Mouse (Mus musculus): Measurements from ENCODE around the gene Mrpl28. TPM values are rescaled to one million over a fixed set of nuclear protein-coding genes. Genes with fewer than 3 reads are reported as not detected.
A peak's percentile ranks its signal among the peaks of the same experiment; 100 is the strongest.
"Not testable (repeated sequence)": the region's sequence is repeated elsewhere in the genome, so short reads cannot be mapped to it uniquely, and the experiment has no call there.

The Mrpl28 gene
- polyA plus RNA-seq, 1 experiment from 2014 or later, result 225 TPM

DNA sequence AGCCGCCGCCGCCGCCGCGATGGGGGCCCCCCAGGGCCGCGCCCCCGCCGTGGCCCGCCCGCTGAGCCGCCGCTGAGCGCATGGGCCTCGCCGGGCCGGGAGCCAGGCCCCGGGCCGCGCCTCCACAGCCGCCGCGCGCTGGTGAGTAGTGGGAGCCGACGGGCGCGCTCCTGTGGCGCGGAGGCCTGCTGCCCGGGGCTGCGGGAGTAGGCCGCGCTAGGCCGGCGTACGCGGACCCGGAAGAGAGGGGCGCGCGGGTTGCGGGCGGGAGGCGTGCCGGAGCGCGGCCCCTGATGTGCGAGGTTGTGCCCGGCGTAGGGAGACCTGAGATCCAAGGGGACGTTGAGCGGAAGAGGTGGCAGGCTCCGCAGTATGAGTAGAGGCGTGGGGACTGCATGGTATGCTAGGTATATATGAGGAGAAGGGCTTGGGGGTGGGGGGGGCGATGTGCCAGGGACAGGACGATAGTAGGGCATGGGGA lies 15.6 kb downstream of the Mrpl28 start:
- H3K4me1 ChIP-seq (ENCODE audit: control insufficient read depth, insufficient read depth, low read length), result peaks cover 15% of the 10 kb centered on the region
- peak overlapping the region; percentile 72 for H3K4me2 ChIP-seq (replicated peaks; ENCODE audit: low read depth, low read length)
- WGBS, result under 1% methylated on average over 44 of the region's 58 CpGs
- peaks cover 11% of the 10 kb centered on the region; the same call in 1 of the 2 replicates for H3K36me3 ChIP-seq (ENCODE audit: control insufficient read depth, insufficient read depth, low read length)
- H3K9ac ChIP-seq (ENCODE audit: low read depth, low read length), result peak overlapping the region; percentile 97
- H3K27me3 ChIP-seq (ENCODE audit: control insufficient read depth, insufficient read depth, low read length), result no peaks in the 10 kb centered on the region
- peak overlapping the region; percentile 91 for H3K27ac ChIP-seq (ENCODE audit: low read depth, low read length)
- H3K9me3 ChIP-seq (ENCODE audit: control insufficient read depth, low read length), result no peaks in the 10 kb centered on the region
- H3K4me3 ChIP-seq (ENCODE audit: low read length), result peak overlapping the region; percentile 90
- peak; percentile 66 for ATAC-seq (ENCODE audit: low FRiP score, low TSS enrichment)

DNA sequence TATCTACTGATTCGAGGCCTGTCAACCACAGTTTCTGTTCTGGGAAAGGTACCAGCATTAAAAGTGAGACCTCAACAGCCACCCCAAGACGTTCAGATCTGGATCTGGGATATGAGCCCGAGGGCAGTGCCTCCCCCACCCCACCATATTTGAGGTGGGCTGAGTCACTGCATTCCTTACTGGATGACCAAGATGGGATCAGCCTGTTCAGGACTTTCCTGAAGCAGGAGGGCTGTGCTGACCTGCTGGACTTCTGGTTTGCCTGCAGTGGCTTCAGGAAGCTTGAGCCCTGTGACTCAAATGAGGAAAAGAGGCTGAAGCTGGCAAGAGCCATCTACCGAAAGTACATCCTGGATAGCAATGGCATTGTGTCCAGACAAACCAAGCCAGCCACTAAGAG lies 19.5 kb downstream of the Mrpl28 start:
- Histone ChIP-seq H3K27me3 (ENCODE audit: control insufficient read depth, insufficient read depth, low read length) (no peaks in the 10 kb centered on the region), H3K27ac (ENCODE audit: low read depth, low read length) (no peak overlapping the region), H3K9ac (ENCODE audit: low read depth, low read length) (no peak overlapping the region), H3K4me1 (ENCODE audit: control insufficient read depth, insufficient read depth, low read length) (peaks cover 12% of the 10 kb centered on the region), H3K4me3 (ENCODE audit: low read length) (no peak overlapping the region), H3K36me3 (ENCODE audit: control insufficient read depth, insufficient read depth, low read length) (peaks cover 23% of the 10 kb centered on the region), H3K9me3 (ENCODE audit: control insufficient read depth, low read length) (no peaks in the 10 kb centered on the region), H3K4me2 (replicated peaks; ENCODE audit: low read depth, low read length) (no peak overlapping the region)
- ATAC-seq (ENCODE audit: low FRiP score, low TSS enrichment), result no peak
- 79% methylated on average over 4 of the region's 4 CpGs for WGBS

DNA sequence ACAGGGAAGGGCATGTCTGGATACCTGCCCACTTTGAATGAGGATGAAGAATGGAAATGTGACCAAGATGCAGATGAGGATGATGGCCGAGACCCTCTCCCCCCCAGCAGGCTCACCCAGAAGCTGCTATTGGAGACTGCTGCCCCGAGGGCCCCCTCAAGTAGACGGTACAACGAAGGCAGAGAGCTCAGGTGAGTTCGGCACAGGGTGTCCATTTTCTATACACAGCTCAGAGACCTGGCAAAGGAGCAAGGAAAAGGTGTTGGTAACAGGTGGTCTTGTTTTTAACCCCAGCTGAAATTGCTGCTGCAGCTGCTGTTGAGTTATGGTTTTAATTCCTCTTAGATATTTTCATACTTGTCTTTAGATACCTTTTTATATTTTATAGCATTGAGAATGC lies 20.1 kb downstream of the Mrpl28 start:
- H3K27ac ChIP-seq (ENCODE audit: low read depth, low read length), result no peak overlapping the region
- 94% methylated on average over 5 of the region's 5 CpGs for WGBS
- H3K9me3 ChIP-seq (ENCODE audit: control insufficient read depth, low read length), result no peaks in the 10 kb centered on the region
- H3K4me1 ChIP-seq (ENCODE audit: control insufficient read depth, insufficient read depth, low read length), result peaks cover 9% of the 10 kb centered on the region; the same call in 1 of the 2 replicates
- H3K9ac ChIP-seq (ENCODE audit: low read depth, low read length), result no peak overlapping the region
- no peak overlapping the region for H3K4me3 ChIP-seq (ENCODE audit: low read length)
- no peak for ATAC-seq (ENCODE audit: low FRiP score, low TSS enrichment)
- H3K4me2 ChIP-seq (replicated peaks; ENCODE audit: low read depth, low read length), result no peak overlapping the region
- peaks cover 27% of the 10 kb centered on the region for H3K36me3 ChIP-seq (ENCODE audit: control insufficient read depth, insufficient read depth, low read length)
- no peaks in the 10 kb centered on the region for H3K27me3 ChIP-seq (ENCODE audit: control insufficient read depth, insufficient read depth, low read length)

DNA sequence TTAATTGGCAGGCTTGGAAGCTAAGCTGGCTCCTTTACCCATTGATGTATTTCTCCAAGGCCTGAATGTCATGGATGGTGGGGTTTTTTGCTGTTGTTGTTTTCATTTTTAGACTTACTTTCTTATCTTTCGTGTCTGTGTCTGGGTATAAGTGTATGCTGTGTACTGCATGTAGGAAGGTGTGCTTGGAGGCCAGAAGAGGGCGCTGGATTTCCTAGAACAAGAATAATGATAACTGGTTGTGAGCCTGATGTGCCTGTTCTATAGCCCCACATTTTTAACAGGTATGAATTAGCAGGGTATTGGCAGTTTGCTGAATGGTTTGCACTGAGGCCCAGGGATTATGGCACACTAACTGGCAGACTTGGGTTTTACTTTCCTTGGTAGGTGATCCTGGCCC lies 25.8 kb downstream of the Mrpl28 start:
- peaks cover 42% of the 10 kb centered on the region for H3K36me3 ChIP-seq (ENCODE audit: control insufficient read depth, insufficient read depth, low read length)
- WGBS, result 72% methylated on average over 2 of the region's 2 CpGs
- ATAC-seq (ENCODE audit: low FRiP score, low TSS enrichment), result no peak

GRCm38 (mm10) chr17:26151886-26152630 lies 28.8 kb downstream of the Mrpl28 start:
- no peak overlapping the region for H3K27ac ChIP-seq (ENCODE audit: low read depth, low read length)
- H3K9ac ChIP-seq (ENCODE audit: low read depth, low read length), result no peak overlapping the region
- 96% methylated on average over 2 of the region's 2 CpGs for WGBS
- no peaks in the 10 kb centered on the region for H3K9me3 ChIP-seq (ENCODE audit: control insufficient read depth, low read length)
- no peaks in the 10 kb centered on the region for H3K27me3 ChIP-seq (ENCODE audit: control insufficient read depth, insufficient read depth, low read length)
- no peak overlapping the region for H3K4me2 ChIP-seq (replicated peaks; ENCODE audit: low read depth, low read length)
- peaks cover 40% of the 10 kb centered on the region for H3K36me3 ChIP-seq (ENCODE audit: control insufficient read depth, insufficient read depth, low read length)
- H3K4me3 ChIP-seq (ENCODE audit: low read length), result no peak overlapping the region
- no peak for ATAC-seq (ENCODE audit: low FRiP score, low TSS enrichment)
- H3K4me1 ChIP-seq (ENCODE audit: control insufficient read depth, insufficient read depth, low read length), result no peaks in the 10 kb centered on the region

More for the DNA sequence above, 25.8 kb downstream of the Mrpl28 start:
- Histone ChIP-seq H3K9ac (ENCODE audit: low read depth, low read length) (no peak overlapping the region), H3K4me1 (ENCODE audit: control insufficient read depth, insufficient read depth, low read length) (no peaks in the 10 kb centered on the region), H3K27ac (ENCODE audit: low read depth, low read length) (no peak overlapping the region), H3K4me3 (ENCODE audit: low read length) (no peak overlapping the region), H3K9me3 (ENCODE audit: control insufficient read depth, low read length) (no peaks in the 10 kb centered on the region), H3K27me3 (ENCODE audit: control insufficient read depth, insufficient read depth, low read length) (no peaks in the 10 kb centered on the region), H3K4me2 (replicated peaks; ENCODE audit: low read depth, low read length) (no peak overlapping the region)

DNA sequence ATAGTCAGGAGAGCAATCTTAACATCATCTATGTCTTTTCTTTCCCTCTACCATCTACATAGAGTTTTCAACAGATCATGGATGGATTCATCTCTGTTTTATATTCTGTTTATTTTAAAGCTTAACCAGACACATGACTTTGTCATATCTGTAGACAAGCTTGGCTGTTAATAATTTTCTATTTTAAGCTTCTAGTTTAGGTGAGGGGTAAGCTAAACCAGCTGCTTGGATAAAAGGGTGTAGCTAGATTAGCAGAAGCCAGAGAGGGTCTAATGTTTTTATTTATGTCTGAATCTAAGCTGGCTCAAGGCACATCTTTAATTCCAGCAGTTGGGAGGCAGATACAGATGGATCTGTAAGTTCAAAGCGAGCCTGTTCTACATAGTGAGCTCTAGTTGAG lies 39.4 kb downstream of the Mrpl28 start:
- WGBS, result 83% methylated on average over 1 of the region's 1 CpGs
- ATAC-seq (ENCODE audit: low FRiP score, low TSS enrichment), result no peak
- Histone ChIP-seq H3K4me2 (replicated peaks; ENCODE audit: low read depth, low read length) (no peak overlapping the region), H3K27ac (ENCODE audit: low read depth, low read length) (no peak overlapping the region), H3K9ac (ENCODE audit: low read depth, low read length) (no peak overlapping the region), H3K4me3 (ENCODE audit: low read length) (no peak overlapping the region), H3K4me1 (ENCODE audit: control insufficient read depth, insufficient read depth, low read length) (no peaks in the 10 kb centered on the region), H3K27me3 (ENCODE audit: control insufficient read depth, insufficient read depth, low read length) (no peaks in the 10 kb centered on the region), H3K9me3 (ENCODE audit: control insufficient read depth, low read length) (no peaks in the 10 kb centered on the region), H3K36me3 (ENCODE audit: control insufficient read depth, insufficient read depth, low read length) (no peaks in the 10 kb centered on the region; the same call in 1 of the 2 replicates)

- H3K27me3 ChIP-seq (ENCODE audit: control insufficient read depth, insufficient read depth, low read length), result no peaks in the 10 kb centered on the region
- H3K4me3 ChIP-seq (ENCODE audit: low read length), result no peak overlapping the region
- H3K9ac ChIP-seq (ENCODE audit: low read depth, low read length), result no peak overlapping the region
- WGBS, result 89% methylated on average over 2 of the region's 2 CpGs
- H3K4me2 ChIP-seq (replicated peaks; ENCODE audit: low read depth, low read length), result no peak overlapping the region
- H3K9me3 ChIP-seq (ENCODE audit: control insufficient read depth, low read length), result no peaks in the 10 kb centered on the region
- H3K4me1 ChIP-seq (ENCODE audit: control insufficient read depth, insufficient read depth, low read length), result no peaks in the 10 kb centered on the region
- H3K36me3 ChIP-seq (ENCODE audit: control insufficient read depth, insufficient read depth, low read length), result peaks cover 4% of the 10 kb centered on the region; the same call in 1 of the 2 replicates
- no peak for ATAC-seq (ENCODE audit: low FRiP score, low TSS enrichment)
- no peak overlapping the region for H3K27ac ChIP-seq (ENCODE audit: low read depth, low read length)
Measured at GRCm38 (mm10) chr17:26168039-26168438, 44.7 kb downstream of the Mrpl28 start.

DNA sequence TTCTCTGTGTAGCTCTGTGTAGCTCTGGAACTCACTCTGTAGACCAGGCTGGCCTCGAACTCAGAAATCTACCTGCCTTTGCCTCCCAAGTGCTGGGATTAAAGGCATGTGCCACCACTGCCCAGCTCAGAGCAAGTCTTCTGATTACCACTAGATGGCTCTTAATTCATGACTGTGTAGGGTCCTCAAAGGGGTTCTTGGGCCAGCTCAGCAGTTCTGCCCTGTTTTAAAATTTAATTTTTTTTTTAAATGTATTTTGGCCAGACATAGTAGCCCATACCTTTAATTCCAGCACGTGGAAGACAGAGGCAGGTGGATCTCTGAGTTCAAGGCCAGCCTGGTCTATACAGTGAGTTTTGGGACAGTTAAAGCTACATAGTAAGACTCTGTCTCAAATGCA lies 51.9 kb downstream of the Mrpl28 start:
- peaks cover 23% of the 10 kb centered on the region; the same call in 1 of the 2 replicates for H3K36me3 ChIP-seq (ENCODE audit: control insufficient read depth, insufficient read depth, low read length)
- not testable (repeated sequence) for H3K9ac ChIP-seq (ENCODE audit: low read depth, low read length); ATAC-seq (ENCODE audit: low FRiP score, low TSS enrichment); H3K27me3 ChIP-seq (ENCODE audit: control insufficient read depth, insufficient read depth, low read length); H3K9me3 ChIP-seq (ENCODE audit: control insufficient read depth, low read length); H3K4me2 ChIP-seq (replicated peaks; ENCODE audit: low read depth, low read length); H3K27ac ChIP-seq (ENCODE audit: low read depth, low read length); H3K4me3 ChIP-seq (ENCODE audit: low read length); H3K4me1 ChIP-seq (ENCODE audit: control insufficient read depth, insufficient read depth, low read length)
- 84% methylated on average over 2 of the region's 2 CpGs for WGBS
